Mouse (Mus musculus): ENCODE data around the gene BC048679. TPM values are rescaled to one million over a fixed set of nuclear protein-coding genes. Genes with fewer than 3 reads are reported as not detected.

The BC048679 gene
- total RNA-seq, 1 experiment, result 0.62 TPM

GRCm38 (mm10) chr7:81475221-81475620 lies 22.9 kb downstream of the BC048679 start:
- Histone ChIP-seq H3K4me1 (ENCODE audit: control insufficient read depth in 2 of 2, insufficient read depth in 2 of 2, low read length in 2 of 2, poor library complexity in 1 of 2) (peaks cover 3 to 14% of the 10 kb centered on the region in 2 experiments; a peak in 2 of 4 replicates), H3K9ac (ENCODE audit: insufficient read depth, low read depth, low read length, poor library complexity, severe bottlenecking) (no peak overlapping the region), H3K36me3 (ENCODE audit: control insufficient read depth, insufficient read depth, low read length, poor library complexity, severe bottlenecking) (no peaks in the 10 kb centered on the region), H3K27ac (ENCODE audit: insufficient read depth, low read depth, low read length, poor library complexity, severe bottlenecking) (no peak overlapping the region), H3K9me3 (ENCODE audit: control insufficient read depth, insufficient read depth, low read depth, low read length) (no peaks in the 10 kb centered on the region), H3K4me3 (ENCODE audit: insufficient read depth in 1 of 2, low read depth in 1 of 2, low read length in 2 of 2, poor library complexity in 1 of 2, severe bottlenecking in 1 of 2) (no peak overlapping the region)
- no peak for TF ChIP-seq ZNF384 (IDR thresholded peaks at IDR 0.05; ENCODE audit: low read depth, low read length)
- TF ChIP-seq MAFK (IDR thresholded peaks at IDR 0.05; ENCODE audit: insufficient read depth, low read depth, low read length), result no peak
- no peak for TF ChIP-seq CHD2 (IDR thresholded peaks at IDR 0.05; ENCODE audit: low read depth, low read length)
- TF ChIP-seq ZC3H11A (IDR thresholded peaks at IDR 0.05; ENCODE audit: borderline replicate concordance, low read depth, low read length), result no peak
- TF ChIP-seq HCFC1 (IDR thresholded peaks at IDR 0.05; ENCODE audit: borderline replicate concordance, insufficient read depth, low read length), result no peak
- DNase-seq (ENCODE audit: low read depth, low spot score), result no peak
- in situ Hi-C loops (cut with MboI; ENCODE audit: low sequenced_read_pairs in 2 of 2, unreplicated experiment in 2 of 2), result no loop called here

- Histone ChIP-seq H3K27ac (ENCODE audit: insufficient read depth, low read depth, low read length, poor library complexity, severe bottlenecking) (no peak overlapping the region), H3K9me3 (ENCODE audit: control insufficient read depth, insufficient read depth, low read depth, low read length) (no peaks in the 10 kb centered on the region), H3K36me3 (ENCODE audit: control insufficient read depth, insufficient read depth, low read length, poor library complexity, severe bottlenecking) (no peaks in the 10 kb centered on the region), H3K4me3 (ENCODE audit: insufficient read depth in 1 of 2, low read depth in 1 of 2, low read length in 2 of 2, poor library complexity in 1 of 2, severe bottlenecking in 1 of 2) (no peak overlapping the region), H3K4me1 (ENCODE audit: control insufficient read depth in 2 of 2, insufficient read depth in 2 of 2, low read length in 2 of 2, poor library complexity in 1 of 2) (no peaks in the 10 kb centered on the region), H3K9ac (ENCODE audit: insufficient read depth, low read depth, low read length, poor library complexity, severe bottlenecking) (no peak overlapping the region)
- no peak for DNase-seq (ENCODE audit: low read depth, low spot score)
- in situ Hi-C loops (cut with MboI; ENCODE audit: low sequenced_read_pairs in 2 of 2, unreplicated experiment in 2 of 2), result no loop called here
- TF ChIP-seq CHD2 (IDR thresholded peaks at IDR 0.05; ENCODE audit: low read depth, low read length), result no peak
- no peak for TF ChIP-seq HCFC1 (IDR thresholded peaks at IDR 0.05; ENCODE audit: borderline replicate concordance, insufficient read depth, low read length)
- no peak for TF ChIP-seq ZNF384 (IDR thresholded peaks at IDR 0.05; ENCODE audit: low read depth, low read length)
- TF ChIP-seq MAFK (IDR thresholded peaks at IDR 0.05; ENCODE audit: insufficient read depth, low read depth, low read length), result no peak
- no peak for TF ChIP-seq ZC3H11A (IDR thresholded peaks at IDR 0.05; ENCODE audit: borderline replicate concordance, low read depth, low read length)
These were observed 33.1 kb downstream of the BC048679 start for GRCm38 (mm10) chr7:81464906-81465450.

GRCm38 (mm10) chr7:81464116-81464515 lies 34.0 kb downstream of the BC048679 start:
- in situ Hi-C loops (cut with MboI; ENCODE audit: low sequenced_read_pairs in 2 of 2, unreplicated experiment in 2 of 2), result no loop called here
- no peak for DNase-seq (ENCODE audit: low read depth, low spot score)
- no peak overlapping the region for H3K4me3 ChIP-seq (ENCODE audit: insufficient read depth in 1 of 2, low read depth in 1 of 2, low read length in 2 of 2, poor library complexity in 1 of 2, severe bottlenecking in 1 of 2)
- no peak for TF ChIP-seq ZC3H11A (IDR thresholded peaks at IDR 0.05; ENCODE audit: borderline replicate concordance, low read depth, low read length)
- no peak for TF ChIP-seq HCFC1 (IDR thresholded peaks at IDR 0.05; ENCODE audit: borderline replicate concordance, insufficient read depth, low read length)
- TF ChIP-seq CHD2 (IDR thresholded peaks at IDR 0.05; ENCODE audit: low read depth, low read length), result no peak
- no peaks in the 10 kb centered on the region for H3K4me1 ChIP-seq (ENCODE audit: control insufficient read depth in 2 of 2, insufficient read depth in 2 of 2, low read length in 2 of 2, poor library complexity in 1 of 2)
- H3K36me3 ChIP-seq (ENCODE audit: control insufficient read depth, insufficient read depth, low read length, poor library complexity, severe bottlenecking), result no peaks in the 10 kb centered on the region
- H3K9ac ChIP-seq (ENCODE audit: insufficient read depth, low read depth, low read length, poor library complexity, severe bottlenecking), result no peak overlapping the region
- H3K9me3 ChIP-seq (ENCODE audit: control insufficient read depth, insufficient read depth, low read depth, low read length), result no peaks in the 10 kb centered on the region
- H3K27ac ChIP-seq (ENCODE audit: insufficient read depth, low read depth, low read length, poor library complexity, severe bottlenecking), result no peak overlapping the region

- no peak overlapping the region for H3K4me3 ChIP-seq (ENCODE audit: insufficient read depth in 1 of 2, low read depth in 1 of 2, low read length in 2 of 2, poor library complexity in 1 of 2, severe bottlenecking in 1 of 2)
- no peak for DNase-seq (ENCODE audit: low read depth, low spot score)
- H3K9ac ChIP-seq (ENCODE audit: insufficient read depth, low read depth, low read length, poor library complexity, severe bottlenecking), result no peak overlapping the region
- TF ChIP-seq HCFC1 (IDR thresholded peaks at IDR 0.05; ENCODE audit: borderline replicate concordance, insufficient read depth, low read length) (no peak), MAFK (IDR thresholded peaks at IDR 0.05; ENCODE audit: insufficient read depth, low read depth, low read length) (no peak), CHD2 (IDR thresholded peaks at IDR 0.05; ENCODE audit: low read depth, low read length) (no peak), ZC3H11A (IDR thresholded peaks at IDR 0.05; ENCODE audit: borderline replicate concordance, low read depth, low read length) (no peak), ZNF384 (IDR thresholded peaks at IDR 0.05; ENCODE audit: low read depth, low read length) (no peak)
- H3K9me3 ChIP-seq (ENCODE audit: control insufficient read depth, insufficient read depth, low read depth, low read length), result no peaks in the 10 kb centered on the region
- in situ Hi-C loops (cut with MboI; ENCODE audit: low sequenced_read_pairs in 2 of 2, unreplicated experiment in 2 of 2), result no loop called here
- no peak overlapping the region for H3K27ac ChIP-seq (ENCODE audit: insufficient read depth, low read depth, low read length, poor library complexity, severe bottlenecking)
- H3K4me1 ChIP-seq (ENCODE audit: control insufficient read depth in 2 of 2, insufficient read depth in 2 of 2, low read length in 2 of 2, poor library complexity in 1 of 2), result no peaks in the 10 kb centered on the region
- no peaks in the 10 kb centered on the region for H3K36me3 ChIP-seq (ENCODE audit: control insufficient read depth, insufficient read depth, low read length, poor library complexity, severe bottlenecking)
These were observed 35.3 kb downstream of the BC048679 start for GRCm38 (mm10) chr7:81462815-81463214.
